Mouse (Mus musculus): Measurements from ENCODE around the gene Btg4.
"Not testable (repeated sequence)": the region's sequence is repeated elsewhere in the genome, so short reads cannot be mapped to it uniquely, and the experiment has no call there.

Gene Btg4

GRCm38 (mm10) chr9:51081614-51082013 lies 20.9 kb downstream of the Btg4 start:
- no peak for DNase-seq (ENCODE audit: low read depth, low spot score)

- no peak for DNase-seq (ENCODE audit: low read depth, low spot score)
Observed at GRCm38 (mm10) chr9:51093697-51094096, 33.0 kb downstream of the Btg4 start.

- DNase-seq (ENCODE audit: low read depth, low spot score), result no peak
Observed at GRCm38 (mm10) chr9:51096306-51096705, 35.6 kb downstream of the Btg4 start.

- DNase-seq (ENCODE audit: low read depth, low spot score), result peak; percentile 86
Observed at GRCm38 (mm10) chr9:51101756-51102425, 41.2 kb downstream of the Btg4 start, which contains the start of gene 4833427G06Rik. TSS of gene 4833427G06Rik (minus strand) at chr9:51102078.

- peak; percentile 62 for DNase-seq (ENCODE audit: low read depth, low spot score)
Observed at GRCm38 (mm10) chr9:51102963-51103807, 42.5 kb downstream of the Btg4 start.

GRCm38 (mm10) chr9:51103808-51104514 lies 43.3 kb downstream of the Btg4 start:
- peak; percentile 42 for DNase-seq (ENCODE audit: low read depth, low spot score)

GRCm38 (mm10) chr9:51105751-51106150 lies 45.0 kb downstream of the Btg4 start:
- no peak for DNase-seq (ENCODE audit: low read depth, low spot score)

GRCm38 (mm10) chr9:51114767-51115166 lies 54.1 kb downstream of the Btg4 start:
- no peak for DNase-seq (ENCODE audit: low read depth, low spot score)

GRCm38 (mm10) chr9:51136985-51137384 lies 76.3 kb downstream of the Btg4 start:
- peak; percentile 8 for DNase-seq (ENCODE audit: low read depth, low spot score)

GRCm38 (mm10) chr9:51137432-51137831 lies 76.7 kb downstream of the Btg4 start:
- no peak for DNase-seq (ENCODE audit: low read depth, low spot score)

- DNase-seq (ENCODE audit: low read depth, low spot score), result no peak
Observed at GRCm38 (mm10) chr9:51137836-51138235, 77.1 kb downstream of the Btg4 start.

- DNase-seq (ENCODE audit: low read depth, low spot score), result no peak
Observed at GRCm38 (mm10) chr9:51138301-51138700, 77.6 kb downstream of the Btg4 start.

- not testable (repeated sequence) for DNase-seq (ENCODE audit: low read depth, low spot score)
Observed at GRCm38 (mm10) chr9:51139401-51139800, 78.7 kb downstream of the Btg4 start.

- no peak for DNase-seq (ENCODE audit: low read depth, low spot score)
Observed at GRCm38 (mm10) chr9:51140711-51141110, 80.0 kb downstream of the Btg4 start.

- DNase-seq (ENCODE audit: low read depth, low spot score), result no peak
Observed at GRCm38 (mm10) chr9:51143437-51143836, 82.7 kb downstream of the Btg4 start.

GRCm38 (mm10) chr9:51144218-51144617 lies 83.5 kb downstream of the Btg4 start:
- no peak for DNase-seq (ENCODE audit: low read depth, low spot score)

- no peak for DNase-seq (ENCODE audit: low read depth, low spot score)
Observed at GRCm38 (mm10) chr9:51146496-51146895, 85.8 kb downstream of the Btg4 start.

GRCm38 (mm10) chr9:51147294-51147693 lies 86.6 kb downstream of the Btg4 start:
- DNase-seq (ENCODE audit: low read depth, low spot score), result no peak

GRCm38 (mm10) chr9:51152079-51152752 lies 91.5 kb downstream of the Btg4 start:
- DNase-seq (ENCODE audit: low read depth, low spot score), result peak; percentile 80

- peak; percentile 81 for DNase-seq (ENCODE audit: low read depth, low spot score)
Observed at GRCm38 (mm10) chr9:51161771-51162388, 101.2 kb downstream of the Btg4 start.

- DNase-seq (ENCODE audit: low read depth, low spot score), result no peak
Observed at GRCm38 (mm10) chr9:51163989-51164388, 103.3 kb downstream of the Btg4 start.

Data from mesoderm, embryonic 11.5 days (tissue).